Mouse (Mus musculus) T-helper 17 cell (primary cell): Measurements from ENCODE around the gene Ccnd1.

Source experiments
- in situ Hi-C, 2 experiments: fragments of 300-600 bp; cut with MboI, MseI; formaldehyde crosslinking; loops; 1 replicate in 1 of 2; 2 replicates in 1 of 2; pipeline ENCODE4 v1.15.1; 2025; ENCODE audit warnings: high pct_unique_total_duplicates in 2 of 2

Gene Ccnd1

DNA sequence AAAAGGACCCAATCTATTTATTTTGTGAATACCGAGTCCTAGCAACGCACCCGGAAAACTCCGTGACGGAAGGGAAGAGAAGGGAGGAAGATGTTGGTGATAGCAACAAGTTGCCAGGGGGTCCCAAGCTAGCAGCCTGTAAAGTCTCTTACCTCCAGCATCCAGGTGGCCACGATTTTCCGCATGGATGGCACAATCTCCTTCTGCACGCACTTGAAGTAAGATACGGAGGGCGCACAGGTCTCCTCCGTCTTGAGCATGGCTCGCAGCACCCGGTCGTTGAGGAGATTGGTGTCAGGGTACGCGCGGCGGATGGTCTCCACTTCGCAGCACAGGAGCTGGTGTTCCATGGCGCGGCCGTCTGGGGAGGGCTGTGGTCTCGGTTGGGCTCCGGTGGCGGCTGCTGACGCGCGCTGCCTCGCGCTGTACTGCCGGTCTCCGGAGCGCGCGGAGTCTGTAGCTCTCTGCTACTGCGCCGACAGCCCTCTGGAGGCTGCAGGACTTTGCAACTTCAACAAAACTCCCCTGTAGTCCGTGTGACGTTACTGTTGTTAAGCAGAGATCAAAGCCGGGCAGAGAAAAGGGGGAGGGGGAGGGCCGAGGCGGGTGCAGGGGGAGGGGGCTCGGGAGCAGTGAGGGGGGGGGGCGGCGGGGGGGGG lies at the start of gene Ccnd1:
TSS of gene Ccnd1 (minus strand) at position 582 of the 659 bp plus-strand sequence.
- in situ Hi-C loops: loop anchor here (5.0 to 10.0 kb wide), 3 partner anchors 175 to 303 kb away; no protein-coding TSS in a partner anchor

DNA sequence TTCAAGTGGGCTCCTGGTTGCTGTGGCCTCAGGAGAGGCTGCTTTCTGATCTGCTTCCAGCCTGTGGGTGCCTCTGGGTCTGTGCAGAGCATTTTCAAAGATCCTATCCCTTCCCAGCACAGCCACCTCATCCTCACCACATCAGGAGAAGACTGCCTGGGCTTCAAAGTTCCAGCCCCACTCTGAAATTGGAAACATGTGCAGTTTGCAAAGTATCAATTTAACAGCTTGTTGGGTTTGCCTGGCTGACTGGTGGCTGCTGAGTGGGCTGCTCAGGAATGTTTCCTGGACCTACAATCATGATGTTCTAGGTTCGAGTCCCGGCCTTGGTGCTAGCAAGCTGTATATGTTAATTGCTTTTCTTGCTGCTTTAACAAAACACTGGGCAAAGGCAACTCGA lies 49.1 kb upstream of the Ccnd1 start:
- in situ Hi-C loops: no loop called here

DNA sequence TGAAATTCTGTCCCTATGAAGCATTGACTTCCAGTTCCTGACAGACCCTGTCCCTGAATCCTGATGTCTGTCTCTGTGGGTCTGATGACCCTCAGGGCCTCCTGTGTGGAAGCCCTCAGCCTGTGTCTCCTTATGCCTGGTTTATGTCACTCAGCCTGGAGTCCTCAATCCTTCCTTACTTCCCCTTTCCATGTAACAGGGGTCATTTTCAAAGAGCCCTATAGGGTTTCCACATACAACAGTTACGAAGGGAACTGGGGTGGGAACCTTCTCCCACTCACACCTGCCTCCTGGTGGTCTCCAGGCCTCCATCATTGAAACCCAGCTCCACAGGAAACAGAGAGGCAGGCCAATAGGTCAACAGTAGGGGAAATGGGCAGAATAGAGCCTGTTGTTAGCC lies 45.4 kb upstream of the Ccnd1 start:
- in situ Hi-C loops: no loop called here

DNA sequence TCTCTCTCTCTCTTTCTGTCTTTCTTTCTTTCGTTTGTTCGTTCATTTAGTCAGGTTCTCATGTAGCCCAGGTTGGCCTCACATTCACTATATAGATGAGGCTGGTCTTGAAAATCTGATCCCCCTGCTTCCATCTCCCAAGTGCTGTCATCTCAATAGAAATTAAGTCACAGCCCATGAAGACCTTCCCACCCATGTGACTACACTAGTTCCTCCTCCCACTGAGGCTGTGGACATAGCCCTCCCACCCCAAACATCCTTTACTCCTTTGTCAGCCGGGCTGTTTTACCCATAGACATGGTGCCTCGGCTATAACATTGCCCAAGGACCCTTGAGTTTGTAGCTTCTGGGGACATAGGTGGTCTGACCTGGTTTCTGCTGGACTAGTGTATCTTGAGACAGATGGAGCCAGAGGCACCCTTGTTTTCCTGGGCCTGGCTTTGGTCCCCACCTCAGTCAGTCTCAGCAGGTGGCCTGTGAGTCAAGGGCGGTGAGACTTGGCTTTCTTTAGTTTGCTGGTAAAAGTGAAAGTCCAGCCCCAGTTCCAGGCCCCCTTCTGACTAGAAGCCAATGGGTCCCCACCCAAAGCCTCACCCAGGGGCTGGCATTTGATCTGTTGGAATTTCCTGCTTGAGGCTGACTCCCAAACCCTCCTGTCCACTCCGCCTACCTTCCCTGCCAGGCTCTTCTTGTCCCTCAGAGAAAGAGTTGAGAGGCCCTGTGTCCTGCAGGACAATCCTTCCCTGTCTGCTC lies 42.8 kb upstream of the Ccnd1 start:
- in situ Hi-C loops: no loop called here

DNA sequence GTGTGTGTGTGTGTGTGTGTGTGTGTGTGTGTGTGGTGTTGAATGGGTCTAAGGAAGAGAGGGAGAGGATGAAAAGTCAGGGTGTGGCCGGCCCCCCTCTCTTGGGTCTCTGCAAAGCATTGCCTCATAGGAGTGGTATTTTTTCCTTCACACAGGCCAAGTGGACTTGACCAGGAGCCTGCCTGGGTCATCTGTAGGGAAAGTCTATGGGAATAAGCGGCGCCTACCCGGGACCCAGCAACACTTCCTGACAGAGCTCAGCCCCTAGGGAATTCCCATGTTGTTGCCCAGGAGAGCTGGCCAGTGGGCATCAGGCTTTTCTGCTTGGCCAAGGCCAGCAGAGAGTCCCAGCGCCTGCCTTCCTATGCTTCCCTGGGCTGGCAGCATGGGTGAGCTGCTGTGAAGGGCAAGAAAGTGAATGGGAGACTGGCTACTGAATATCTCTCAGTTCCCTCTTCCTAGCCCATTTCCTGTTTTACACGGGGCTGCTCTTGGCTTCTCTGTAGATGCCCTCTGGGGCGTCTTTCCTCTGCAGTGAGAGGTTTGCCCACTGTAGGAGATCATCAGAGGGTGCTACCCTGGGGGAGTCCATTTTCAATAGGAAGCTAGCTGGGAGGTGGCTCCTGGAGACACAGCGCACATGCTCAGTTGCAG lies 41.8 kb upstream of the Ccnd1 start:
- in situ Hi-C loops: no loop called here

DNA sequence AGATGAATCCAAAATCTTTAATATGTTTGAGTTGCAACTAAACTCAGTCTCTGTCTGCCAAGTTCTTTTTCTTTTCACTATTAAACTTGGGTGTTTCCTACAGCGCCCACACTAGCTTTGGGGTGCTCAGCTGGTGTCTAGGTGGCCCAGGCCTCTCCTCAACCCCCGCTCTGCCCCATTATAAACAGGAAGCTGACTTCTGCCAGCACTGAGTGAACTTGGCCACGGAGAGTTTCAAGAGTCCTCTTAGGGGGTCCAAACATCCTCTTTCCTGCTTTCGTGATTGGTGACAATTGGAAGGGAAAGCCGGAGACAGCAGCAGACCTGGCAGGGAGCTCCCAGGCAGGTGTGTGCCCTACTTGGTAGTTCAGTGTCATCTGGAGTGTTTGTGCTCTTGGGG lies 40.1 kb upstream of the Ccnd1 start:
- in situ Hi-C loops: no loop called here

DNA sequence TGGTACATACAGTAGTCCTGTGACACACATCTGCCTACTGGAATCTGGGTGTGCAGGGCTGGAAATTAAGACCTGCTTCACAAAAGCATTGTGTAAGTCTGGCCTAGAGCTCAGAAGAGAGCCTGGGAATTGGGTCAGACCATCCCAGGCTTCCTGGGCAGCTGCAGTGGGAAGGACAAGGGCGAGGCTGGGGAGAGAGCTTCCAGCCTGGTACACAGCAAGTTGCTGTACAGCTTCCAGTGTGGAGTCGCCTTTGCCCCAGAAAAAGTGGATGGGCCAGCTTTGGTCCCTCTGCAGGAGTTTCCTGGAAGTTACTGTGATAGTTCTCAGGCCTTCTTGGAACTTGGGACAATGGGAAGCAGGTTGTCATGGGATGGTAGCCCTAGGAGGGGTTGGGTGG lies 37.4 kb upstream of the Ccnd1 start:
- in situ Hi-C loops: no loop called here

DNA sequence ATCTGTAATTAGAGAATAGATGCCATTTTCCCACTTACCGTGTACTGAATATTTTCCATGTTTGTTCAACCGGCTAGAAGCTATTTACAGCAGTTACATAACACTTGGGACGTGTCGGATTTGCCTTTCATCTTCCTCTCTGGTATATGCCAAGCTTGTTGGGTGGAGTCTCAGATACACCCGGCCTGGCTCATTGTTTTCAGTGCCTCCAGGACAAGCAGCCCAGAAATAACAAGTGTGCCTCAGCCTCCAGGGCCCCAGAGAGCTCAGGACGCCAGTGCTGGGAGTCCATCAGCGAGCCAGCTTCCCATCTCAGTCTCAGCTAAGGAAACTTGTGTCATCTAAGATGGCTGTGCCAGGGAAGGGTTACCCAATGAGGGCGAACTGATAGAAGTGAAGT lies 33.7 kb upstream of the Ccnd1 start:
- in situ Hi-C loops: no loop called here

DNA sequence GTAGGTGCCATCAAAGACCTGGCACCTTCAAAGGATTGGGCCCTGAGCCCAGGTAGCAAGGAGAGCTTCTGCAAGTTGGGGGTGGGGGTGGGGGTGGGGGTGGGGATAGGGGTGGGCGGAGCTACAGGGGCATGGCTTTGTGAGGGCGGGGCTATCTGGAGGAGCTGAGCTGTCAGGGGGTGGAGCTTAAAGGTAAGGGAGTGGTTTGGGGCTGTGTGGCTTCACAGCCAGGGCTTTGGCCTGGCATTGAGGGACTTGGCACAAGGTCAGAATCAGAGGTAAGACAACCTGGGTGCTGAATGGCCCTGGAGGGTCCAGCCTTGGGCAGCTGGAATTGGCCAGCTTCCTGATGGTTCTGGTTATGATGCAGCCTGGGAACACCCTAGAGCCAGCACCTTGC lies 32.0 kb upstream of the Ccnd1 start:
- in situ Hi-C loops: no loop called here

DNA sequence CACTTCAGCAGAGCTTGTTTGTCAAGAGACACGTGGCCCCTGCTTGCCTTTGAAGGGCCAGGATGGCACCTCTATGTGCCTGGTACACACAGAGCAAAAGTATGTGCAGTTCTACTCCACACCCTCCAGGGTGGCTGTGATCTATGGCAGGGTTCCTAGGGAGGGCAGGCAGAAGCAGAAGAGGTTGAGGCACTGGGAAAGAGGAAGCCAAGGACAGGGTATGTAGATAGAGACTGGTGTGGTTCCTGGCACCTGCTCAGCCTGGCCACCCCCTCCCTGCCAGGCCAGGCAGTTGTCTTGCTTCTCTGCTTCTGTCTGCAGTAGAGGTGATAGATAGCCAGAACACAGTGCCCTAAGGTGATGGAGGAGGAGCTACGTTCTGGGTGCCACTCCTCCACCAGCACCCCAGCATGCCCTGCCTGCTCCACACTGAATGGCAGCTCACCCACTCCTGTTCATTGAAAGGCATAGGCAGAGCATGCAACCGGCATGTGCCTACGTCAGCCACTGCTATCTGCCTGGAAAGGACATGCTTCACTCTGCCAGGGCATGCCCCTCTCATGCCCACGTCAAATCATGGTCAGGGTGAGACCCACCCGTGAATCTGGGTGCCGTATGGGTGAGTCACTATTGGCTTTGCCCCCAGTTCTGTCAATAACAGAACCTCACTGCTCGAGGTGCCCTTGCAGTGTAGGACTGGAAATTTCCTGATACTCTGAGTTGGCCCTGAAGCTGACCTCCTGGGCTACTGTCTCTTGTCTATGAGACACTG lies 31.5 kb upstream of the Ccnd1 start:
- in situ Hi-C loops: no loop called here

DNA sequence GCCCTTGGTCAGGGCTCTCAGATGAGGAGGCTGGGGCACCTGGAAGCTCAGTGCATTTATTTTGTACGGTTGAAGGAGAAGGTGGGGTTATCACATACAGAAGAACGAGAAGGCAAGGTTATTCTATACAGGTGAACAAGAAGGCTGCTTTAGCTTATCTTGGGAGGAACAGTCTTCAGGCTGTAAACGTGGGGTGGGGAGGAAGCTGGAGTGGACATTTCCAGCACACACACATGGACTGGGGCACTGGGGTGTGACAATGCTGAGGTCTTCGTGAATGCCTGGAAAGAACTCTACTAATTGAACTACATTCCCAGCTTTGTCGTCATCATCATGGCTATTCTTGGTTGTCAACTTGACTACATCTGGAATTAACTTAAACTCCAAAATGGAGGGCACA lies 26.2 kb upstream of the Ccnd1 start:
- in situ Hi-C loops: no loop called here

DNA sequence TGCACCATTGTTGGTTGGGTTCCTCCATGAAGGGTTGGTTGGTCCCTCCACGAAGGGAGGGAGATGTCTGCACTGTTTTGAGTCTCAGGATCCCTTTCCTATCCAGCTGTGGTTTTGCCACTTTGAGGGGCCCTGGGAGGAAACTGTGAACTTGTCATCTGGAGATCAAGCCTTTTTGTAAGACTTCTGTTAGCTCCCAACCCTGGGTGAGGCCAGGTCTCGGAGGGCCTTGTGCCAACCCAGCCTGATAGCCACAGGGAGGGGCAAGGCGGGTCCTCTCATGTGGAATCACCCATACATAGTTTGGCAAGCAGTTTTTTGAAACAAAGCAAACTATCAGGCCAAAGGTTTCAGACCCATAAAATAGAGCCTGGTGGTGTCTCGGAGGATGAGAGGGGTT lies 24.6 kb upstream of the Ccnd1 start:
- in situ Hi-C loops: no loop called here

DNA sequence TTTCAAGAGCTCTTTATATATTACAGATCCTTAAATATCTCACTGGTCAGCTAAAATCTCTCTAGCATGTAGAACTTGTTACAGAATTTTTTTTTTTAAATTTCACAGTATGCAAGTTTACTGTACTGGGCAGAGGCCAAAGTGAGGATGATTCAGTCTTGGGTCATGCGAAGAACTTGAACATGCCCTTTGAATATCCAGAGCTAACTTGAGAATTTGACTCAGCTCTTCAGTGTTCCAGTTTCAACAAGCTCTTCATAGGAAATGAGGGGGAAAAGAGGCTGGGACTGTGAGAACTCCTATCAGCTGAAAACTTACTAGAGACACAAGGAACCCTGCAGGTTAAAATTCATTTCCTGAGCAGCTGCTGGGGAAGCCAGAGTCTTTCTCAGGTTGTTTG lies 24.2 kb upstream of the Ccnd1 start:
- in situ Hi-C loops: no loop called here

DNA sequence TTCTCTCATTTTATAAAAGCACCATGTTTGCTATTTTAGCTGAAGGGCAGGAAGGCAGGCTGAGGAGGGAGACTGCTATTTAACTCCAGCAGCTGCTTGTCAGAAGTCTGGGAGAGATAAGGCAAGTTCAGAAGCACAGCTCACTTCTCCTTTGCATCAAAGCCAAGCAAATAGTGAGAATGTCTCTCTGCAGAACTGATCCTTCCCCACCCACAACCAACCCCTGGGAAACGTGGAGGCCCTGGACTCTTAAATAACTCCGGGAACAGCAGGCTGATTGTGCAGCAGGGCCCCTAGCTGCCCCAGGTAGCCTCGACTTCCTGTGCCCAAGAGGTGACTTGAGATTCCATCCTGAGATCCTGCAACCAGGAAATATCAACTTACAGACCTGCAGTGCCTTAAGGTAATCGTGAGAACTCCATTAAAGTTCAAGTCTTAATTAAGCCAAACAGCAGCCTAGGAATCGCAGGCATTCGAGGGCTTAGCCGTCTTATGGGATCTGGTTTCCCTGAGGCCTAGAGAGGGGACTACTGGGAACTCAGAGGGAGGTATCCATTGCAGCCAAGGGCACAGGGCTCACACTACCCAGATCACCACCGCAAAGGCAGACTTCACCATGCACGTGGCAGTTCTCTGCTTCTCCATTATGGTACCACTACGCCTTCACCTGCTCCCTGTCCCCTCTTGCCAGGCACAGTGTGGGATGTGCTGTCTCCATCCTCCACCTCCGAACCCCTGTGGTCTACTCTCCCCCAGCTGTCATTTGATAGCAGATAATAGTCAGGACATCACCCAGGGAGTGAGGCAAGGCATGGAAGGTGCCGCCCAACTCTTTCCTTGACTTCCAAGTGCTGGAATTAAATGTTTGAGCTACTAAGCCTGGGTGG lies 19.0 kb upstream of the Ccnd1 start:
- in situ Hi-C loops: no loop called here

DNA sequence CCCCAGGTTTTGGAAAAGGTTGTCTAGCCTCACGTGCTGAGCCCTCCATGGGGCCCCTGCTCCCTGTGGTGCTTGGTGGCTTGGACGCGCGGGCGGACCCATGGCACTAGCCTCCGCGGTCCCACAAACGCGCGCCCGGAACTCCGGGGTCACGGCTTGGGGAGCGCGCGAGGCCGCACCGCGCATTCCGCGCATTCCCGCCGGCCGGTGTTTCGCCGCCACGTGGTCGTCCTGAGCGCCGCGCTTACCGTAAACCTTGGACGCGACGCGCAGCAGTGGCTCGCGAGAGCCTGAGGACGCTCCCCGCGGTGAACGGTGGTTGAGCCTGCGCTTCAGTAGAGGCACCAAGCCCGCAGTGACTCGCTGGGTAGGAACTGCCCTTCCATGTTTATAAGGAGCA lies 3.5 kb upstream of the Ccnd1 start:
- in situ Hi-C loops: no loop called here

DNA sequence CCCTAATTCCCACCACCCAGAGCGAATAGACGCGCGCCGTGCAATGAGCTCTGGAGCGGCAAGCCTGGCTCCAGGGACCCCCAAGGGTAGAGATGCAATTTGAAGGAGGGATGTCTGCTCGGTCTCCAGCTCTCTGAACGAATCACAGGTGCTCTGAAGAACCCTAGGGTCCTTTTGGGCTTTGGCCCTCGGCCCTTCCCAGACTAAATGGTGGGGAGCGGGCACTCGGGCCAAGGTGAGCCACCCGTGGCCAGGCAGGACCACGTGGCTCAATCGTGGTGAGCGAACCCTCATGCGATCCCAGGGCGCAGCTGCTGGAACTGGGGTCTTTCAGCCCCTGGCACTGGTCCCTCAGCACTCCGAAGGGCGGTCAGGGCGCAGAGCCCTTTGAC lies 3.0 kb upstream of the Ccnd1 start:
- in situ Hi-C loops: no loop called here

DNA sequence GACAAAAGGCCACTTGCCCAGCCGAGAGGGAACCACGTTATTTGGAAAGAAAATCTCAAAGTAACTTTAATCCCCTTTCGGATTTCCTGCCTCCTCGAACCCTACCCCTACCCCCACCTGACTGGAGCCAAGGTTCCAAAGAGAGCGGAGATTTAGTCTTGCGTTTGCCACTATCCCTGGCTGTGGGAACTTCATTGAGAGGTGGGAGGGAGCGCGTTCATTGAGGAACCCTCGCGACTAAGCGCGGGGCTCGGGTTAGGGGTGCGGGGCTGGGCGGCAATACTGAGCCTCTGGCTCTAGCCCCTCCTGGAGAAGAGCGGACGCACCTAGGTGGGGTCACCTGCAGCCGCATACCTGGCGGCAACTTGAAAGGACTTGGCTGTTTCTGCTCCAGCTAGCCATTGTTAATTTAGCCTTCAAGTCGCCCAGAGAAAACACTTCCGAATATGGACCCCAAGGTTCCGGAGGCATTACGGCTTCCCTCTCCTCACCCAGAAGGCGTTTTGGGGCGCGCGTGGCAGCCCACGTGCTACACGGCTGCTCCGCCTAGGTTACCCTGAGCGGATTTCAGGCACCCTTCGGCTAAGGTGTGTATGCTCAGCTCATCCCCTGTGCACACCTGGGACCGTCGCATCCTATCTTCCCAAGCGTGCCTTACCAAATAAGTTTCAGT lies 2.5 kb upstream of the Ccnd1 start:
- in situ Hi-C loops: no loop called here

DNA sequence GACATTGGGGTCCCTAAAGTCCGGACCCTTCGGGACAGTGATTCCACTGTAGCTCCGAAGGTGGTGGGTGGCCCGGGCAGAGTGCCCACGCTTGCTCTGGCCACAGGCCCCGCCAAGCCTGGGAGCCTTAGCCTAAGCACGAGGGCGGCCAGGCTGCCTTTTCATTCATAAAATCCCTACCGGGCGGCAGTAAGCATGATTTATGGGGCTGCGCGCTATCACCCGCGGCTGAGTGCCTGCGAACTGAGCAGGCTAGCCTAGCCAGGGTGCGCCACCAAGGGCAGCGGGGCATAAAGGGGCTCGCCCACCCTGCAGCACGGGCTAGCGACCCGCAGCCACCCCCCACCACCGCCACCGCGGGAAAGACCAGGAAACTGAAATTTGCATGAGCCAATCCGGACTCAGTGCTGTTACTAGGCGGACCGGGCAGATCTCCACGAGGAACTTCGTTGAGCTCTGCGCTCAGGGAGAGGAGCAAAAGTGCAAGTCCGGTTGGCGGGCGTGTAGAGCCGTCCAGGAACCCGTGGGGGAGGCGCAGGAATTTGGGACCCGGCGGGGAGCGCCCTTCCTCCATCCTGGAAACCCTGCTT lies 1.6 kb upstream of the Ccnd1 start:
- in situ Hi-C loops: no loop called here

DNA sequence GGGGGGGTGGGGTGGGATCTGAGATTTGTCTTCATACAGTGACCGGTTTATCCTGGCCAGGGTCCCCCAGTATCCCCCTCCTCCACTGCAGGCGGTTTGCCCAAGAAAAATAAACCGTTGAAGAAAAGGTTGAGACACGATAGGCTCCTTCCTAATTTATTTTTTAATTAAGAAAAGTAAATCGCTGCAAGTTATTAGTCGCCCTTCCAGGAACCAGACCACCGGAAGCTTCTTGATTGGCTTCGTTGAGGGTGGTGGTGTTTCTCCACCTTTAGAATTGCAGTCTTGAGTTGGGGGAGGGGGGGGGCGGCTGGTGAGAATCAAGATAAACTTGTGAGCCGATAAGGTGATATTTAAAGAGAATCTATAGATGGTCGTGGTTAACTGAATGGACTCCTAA lies 860 bp upstream of the Ccnd1 start:
- in situ Hi-C loops: no loop called here

DNA sequence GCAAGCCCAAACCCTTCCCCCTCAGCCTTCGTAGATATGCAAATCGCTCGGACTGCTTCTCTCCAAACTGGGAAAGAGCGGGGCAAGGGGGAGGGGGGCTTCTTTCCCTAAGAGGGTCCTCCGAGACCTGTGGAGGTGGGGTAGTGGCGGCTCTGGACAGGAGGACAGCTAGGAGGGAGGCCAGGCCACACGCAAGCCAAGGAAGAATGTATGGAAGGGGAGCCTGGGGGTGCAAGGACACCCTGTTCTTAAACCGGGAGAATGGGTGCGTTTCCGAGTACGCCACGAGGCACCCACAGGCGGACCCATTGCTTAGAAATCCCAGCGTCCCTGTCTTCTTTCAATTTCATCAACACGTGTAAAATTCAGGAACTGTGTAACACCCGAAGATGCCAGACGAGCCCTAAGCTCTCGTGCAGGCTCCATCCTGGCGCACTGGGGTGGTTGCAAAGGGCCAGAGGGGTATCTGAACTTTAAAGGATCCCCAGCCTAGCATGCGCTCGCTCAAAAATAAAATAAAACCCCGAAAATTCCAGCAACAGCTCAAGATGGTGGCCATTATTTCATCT lies 362 bp upstream of the Ccnd1 start:
- in situ Hi-C loops: no loop called here
